Mouse (Mus musculus): ENCODE data around the gene Tmco1. TPM values are rescaled to one million over a fixed set of nuclear protein-coding genes. Genes with fewer than 3 reads are reported as not detected.

Tmco1 gene
- polyA plus RNA-seq, 1 experiment from 2014 or later = 92.8 TPM

GRCm38 (mm10) chr1:167306451-167307240 is 1.5 kb upstream of the Tmco1 start:
- ATAC-seq (ENCODE audit: insufficient number of reproducible peaks, low FRiP score, low TSS enrichment, low read depth) = no peak
- Histone ChIP-seq H3K9ac (no peak overlapping the region), H3K27ac (no peak overlapping the region), H3K4me3 (no peak overlapping the region), H3K4me1 (0 out of 2 replicates have a peak, but pooled peaks cover 8% of the 10 kb centered on the region), H3K9me3 (no peaks in the 10 kb centered on the region), H3K27me3 (no peaks in the 10 kb centered on the region), H3K4me2 (no peak overlapping the region), H3K36me3 (peaks cover 5% of the 10 kb centered on the region)
- 55% methylated on average over 5 of the region's 5 CpGs for WGBS

- Histone ChIP-seq H3K4me3 (peak overlapping the region; percentile 78), H3K36me3 (peaks cover 9% of the 10 kb centered on the region), H3K4me1 (0 out of 2 replicates have a peak, but pooled peaks cover 8% of the 10 kb centered on the region), H3K4me2 (peak overlapping the region; percentile 76), H3K9ac (peak overlapping the region; percentile 71; the same call in 1 of the 2 replicates), H3K9me3 (no peaks in the 10 kb centered on the region), H3K27me3 (no peaks in the 10 kb centered on the region), H3K27ac (no peak overlapping the region)
- 58% methylated on average over 11 of the region's 11 CpGs for WGBS
- ATAC-seq (ENCODE audit: insufficient number of reproducible peaks, low FRiP score, low TSS enrichment, low read depth) = no peak
These were observed 504 bp upstream of the Tmco1 start for GRCm38 (mm10) chr1:167307674-167308073.

- Histone ChIP-seq H3K4me1 (0 out of 2 replicates have a peak, but pooled peaks cover 8% of the 10 kb centered on the region), H3K9ac (no peak overlapping the region), H3K4me3 (no peak overlapping the region), H3K4me2 (no peak overlapping the region), H3K27me3 (no peaks in the 10 kb centered on the region), H3K27ac (no peak overlapping the region), H3K9me3 (no peaks in the 10 kb centered on the region), H3K36me3 (peaks cover 28% of the 10 kb centered on the region)
- no peak for ATAC-seq (ENCODE audit: insufficient number of reproducible peaks, low FRiP score, low TSS enrichment, low read depth)
These were observed 4.2 kb downstream of the Tmco1 start for GRCm38 (mm10) chr1:167312367-167312766.

GRCm38 (mm10) chr1:167313220-167313619 is 5.0 kb downstream of the Tmco1 start:
- Histone ChIP-seq H3K4me2 (no peak overlapping the region), H3K27ac (no peak overlapping the region), H3K27me3 (no peaks in the 10 kb centered on the region), H3K4me3 (no peak overlapping the region), H3K9ac (no peak overlapping the region), H3K4me1 (0 out of 2 replicates have a peak, but pooled peaks cover 5% of the 10 kb centered on the region), H3K36me3 (peaks cover 34% of the 10 kb centered on the region), H3K9me3 (no peaks in the 10 kb centered on the region)
- no peak for ATAC-seq (ENCODE audit: insufficient number of reproducible peaks, low FRiP score, low TSS enrichment, low read depth)
- WGBS = 94% methylated on average over 4 of the region's 4 CpGs

GRCm38 (mm10) chr1:167321691-167322090 is 13.5 kb downstream of the Tmco1 start:
- H3K27me3 ChIP-seq = no peaks in the 10 kb centered on the region
- H3K4me1 ChIP-seq = no peaks in the 10 kb centered on the region
- H3K36me3 ChIP-seq = peaks cover 73% of the 10 kb centered on the region
- 95% methylated on average over 6 of the region's 6 CpGs for WGBS
- H3K9me3 ChIP-seq = no peaks in the 10 kb centered on the region
- H3K9ac ChIP-seq = no peak overlapping the region
- no peak overlapping the region for H3K4me3 ChIP-seq
- ATAC-seq (ENCODE audit: insufficient number of reproducible peaks, low FRiP score, low TSS enrichment, low read depth) = no peak
- no peak overlapping the region for H3K27ac ChIP-seq
- no peak overlapping the region for H3K4me2 ChIP-seq

GRCm38 (mm10) chr1:167328776-167329175 is 20.6 kb downstream of the Tmco1 start:
- Histone ChIP-seq H3K27ac (no peak overlapping the region), H3K9ac (no peak overlapping the region), H3K4me3 (no peak overlapping the region), H3K4me2 (no peak overlapping the region), H3K9me3 (no peaks in the 10 kb centered on the region), H3K36me3 (peaks cover 59% of the 10 kb centered on the region), H3K4me1 (no peaks in the 10 kb centered on the region), H3K27me3 (no peaks in the 10 kb centered on the region)
- WGBS = 85% methylated on average over 6 of the region's 6 CpGs
- no peak for ATAC-seq (ENCODE audit: insufficient number of reproducible peaks, low FRiP score, low TSS enrichment, low read depth)

- Histone ChIP-seq H3K9ac (no peak overlapping the region), H3K4me1 (no peaks in the 10 kb centered on the region), H3K4me3 (no peak overlapping the region), H3K27me3 (no peaks in the 10 kb centered on the region), H3K27ac (no peak overlapping the region), H3K9me3 (no peaks in the 10 kb centered on the region), H3K36me3 (peaks cover 51% of the 10 kb centered on the region), H3K4me2 (no peak overlapping the region)
- ATAC-seq (ENCODE audit: insufficient number of reproducible peaks, low FRiP score, low TSS enrichment, low read depth) = no peak
- 90% methylated on average over 8 of the region's 8 CpGs for WGBS
These were observed 22.9 kb downstream of the Tmco1 start for GRCm38 (mm10) chr1:167331106-167331505.

- no peaks in the 10 kb centered on the region for H3K4me1 ChIP-seq
- no peak overlapping the region for H3K9ac ChIP-seq
- H3K27ac ChIP-seq = no peak overlapping the region
- no peak for ATAC-seq (ENCODE audit: insufficient number of reproducible peaks, low FRiP score, low TSS enrichment, low read depth)
- H3K4me2 ChIP-seq = no peak overlapping the region
- H3K9me3 ChIP-seq = no peaks in the 10 kb centered on the region
- H3K4me3 ChIP-seq = no peak overlapping the region
- peaks cover 19% of the 10 kb centered on the region for H3K36me3 ChIP-seq
- WGBS = 86% methylated on average over 3 of the region's 3 CpGs
- peaks cover 5% of the 10 kb centered on the region; the same call in 1 of the 2 replicates for H3K27me3 ChIP-seq
These were observed 28.2 kb downstream of the Tmco1 start for GRCm38 (mm10) chr1:167336398-167336797.

- Histone ChIP-seq H3K36me3 (peaks cover 9% of the 10 kb centered on the region), H3K9ac (no peak overlapping the region), H3K4me1 (no peaks in the 10 kb centered on the region), H3K4me3 (no peak overlapping the region), H3K27me3 (peaks cover 6% of the 10 kb centered on the region; the same call in 1 of the 2 replicates), H3K27ac (no peak overlapping the region), H3K9me3 (no peaks in the 10 kb centered on the region), H3K4me2 (no peak overlapping the region)
- no peak for ATAC-seq (ENCODE audit: insufficient number of reproducible peaks, low FRiP score, low TSS enrichment, low read depth)
- WGBS = 22% methylated on average over 12 of the region's 12 CpGs
These were observed 29.4 kb downstream of the Tmco1 start for GRCm38 (mm10) chr1:167337463-167338095.

- Histone ChIP-seq H3K27me3 (peaks cover 6% of the 10 kb centered on the region; the same call in 1 of the 2 replicates), H3K4me1 (no peaks in the 10 kb centered on the region), H3K27ac (no peak overlapping the region), H3K36me3 (no peaks in the 10 kb centered on the region), H3K4me2 (no peak overlapping the region), H3K9me3 (no peaks in the 10 kb centered on the region), H3K9ac (no peak overlapping the region), H3K4me3 (no peak overlapping the region)
- WGBS = 70% methylated on average over 8 of the region's 9 CpGs
- ATAC-seq (ENCODE audit: insufficient number of reproducible peaks, low FRiP score, low TSS enrichment, low read depth) = no peak
These were observed 31.1 kb downstream of the Tmco1 start for GRCm38 (mm10) chr1:167339177-167339781.

- H3K36me3 ChIP-seq = no peaks in the 10 kb centered on the region
- 3% methylated on average over 47 of the region's 47 CpGs for WGBS
These were observed 32.1 kb downstream of the Tmco1 start for GRCm38 (mm10) chr1:167340111-167340787.

More at GRCm38 (mm10) chr1:167340111-167340787, 32.1 kb downstream of the Tmco1 start:
- Histone ChIP-seq H3K27me3 (peaks cover 6% of the 10 kb centered on the region; the same call in 1 of the 2 replicates), H3K4me1 (no peaks in the 10 kb centered on the region), H3K27ac (no peak overlapping the region), H3K9ac (0 out of 2 replicates have a peak overlapping the region, but pooled peaks have one; percentile 15), H3K4me3 (peak overlapping the region; percentile 47), H3K4me2 (peak overlapping the region; percentile 86), H3K9me3 (no peaks in the 10 kb centered on the region)
- ATAC-seq (ENCODE audit: insufficient number of reproducible peaks, low FRiP score, low TSS enrichment, low read depth) = no peak
